Mouse (Mus musculus) stomach, postnatal 0 days (tissue): ENCODE data around the gene Cisd1.

ENCODE experiments used
- CTCF ChIP-seq: IDR thresholded peaks from 2 replicates; pipeline ENCODE4 v1.5.1; 2016; ENCODE audit warnings: antibody characterized with exemption, low read depth, mild to moderate bottlenecking, moderate library complexity
- EP300 ChIP-seq: optimal IDR thresholded peaks from 2 replicates; pipeline ENCODE3; 2016; ENCODE audit warnings: antibody characterized with exemption

DNA sequence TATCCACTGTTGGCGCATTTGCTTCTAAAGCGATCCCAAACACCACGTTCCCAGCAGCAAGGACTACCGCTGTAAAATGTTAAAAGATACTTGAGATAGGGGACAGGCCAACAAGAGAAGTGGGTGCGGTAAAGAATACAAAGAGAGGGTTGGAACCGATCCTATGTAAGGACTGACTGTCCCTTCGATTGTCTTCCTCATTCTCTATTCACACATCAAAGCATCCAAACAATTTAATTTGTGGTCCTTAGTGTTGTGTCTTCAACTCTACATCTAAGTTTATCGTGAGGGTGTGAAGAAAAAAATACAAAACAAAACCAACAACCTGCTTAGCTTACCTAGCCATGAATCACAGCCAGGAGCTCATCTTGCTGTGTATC is 60.6 kb downstream of the Cisd1 start:
- TF ChIP-seq CTCF (no peak), EP300 (no peak)
